Mouse (Mus musculus) thymus, postnatal 10 days (tissue): ENCODE measurements around the gene Gm49361.
"Not testable (repeated sequence)": the region's sequence is repeated elsewhere in the genome, so short reads cannot be mapped to it uniquely, and the experiment has no call there.

Source experiments
- DNase-seq, 2 experiments: peaks; one replicate each; pipeline ENCODE4 v3.0.0; 2021; ENCODE audit warnings: low spot score in 2 of 2

The Gm49361 gene

GRCm38 (mm10) chr14:57746001-57746771 lies at the start of gene Gm49361:
Gm49361 (minus strand) TSS chr14:57746103.
- peak; percentile 58 to 66 for DNase-seq

- DNase-seq, result no peak
Observed at GRCm38 (mm10) chr14:57791171-57791570, 45.3 kb upstream of the Gm49361 start.

- no peak for DNase-seq
Observed at GRCm38 (mm10) chr14:57789759-57790158, 43.9 kb upstream of the Gm49361 start.

DNA sequence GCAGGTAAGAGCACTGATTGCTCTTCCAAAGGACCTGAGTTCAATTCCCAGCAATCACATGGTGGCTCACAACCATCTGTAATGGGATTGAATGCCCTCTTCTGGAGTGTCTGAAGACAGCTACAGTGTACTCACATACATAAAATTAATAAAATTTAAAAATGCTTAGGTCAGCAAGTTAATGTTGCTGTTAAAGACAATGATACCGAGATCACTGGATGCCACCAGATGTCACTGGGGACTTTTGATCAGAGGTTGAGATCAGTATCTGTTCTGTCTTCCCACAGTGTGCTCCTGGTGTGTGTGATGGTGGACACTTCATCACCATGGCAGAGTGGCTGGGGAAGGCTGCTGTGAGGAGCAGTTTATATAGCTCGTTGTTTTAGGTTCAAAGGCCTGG lies 43.4 kb upstream of the Gm49361 start:
- DNase-seq, result no peak

- DNase-seq, result no peak
Observed at GRCm38 (mm10) chr14:57787406-57787805, 41.5 kb upstream of the Gm49361 start.

- no peak for DNase-seq
Observed at GRCm38 (mm10) chr14:57772157-57772815, 26.4 kb upstream of the Gm49361 start.

DNA sequence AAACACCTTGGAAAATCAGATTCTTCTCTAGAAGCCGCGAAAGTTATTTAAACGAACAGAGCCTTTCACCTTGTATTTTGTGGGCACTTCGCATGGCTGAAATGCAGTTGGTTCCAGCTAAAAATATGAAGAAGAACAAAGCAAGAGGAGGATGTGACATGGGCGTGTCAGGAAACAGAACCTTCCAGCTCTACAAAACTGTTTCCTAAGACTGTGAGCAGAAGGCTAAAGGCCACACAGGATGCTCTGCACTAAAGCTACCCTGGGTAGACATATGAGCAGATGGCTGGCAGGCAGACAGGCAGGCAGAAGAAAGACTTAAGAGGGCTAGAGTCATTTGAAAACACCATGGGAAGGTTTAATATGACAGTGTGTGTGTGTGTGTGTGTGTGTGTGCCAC lies 23.2 kb upstream of the Gm49361 start:
- DNase-seq, result no peak

DNA sequence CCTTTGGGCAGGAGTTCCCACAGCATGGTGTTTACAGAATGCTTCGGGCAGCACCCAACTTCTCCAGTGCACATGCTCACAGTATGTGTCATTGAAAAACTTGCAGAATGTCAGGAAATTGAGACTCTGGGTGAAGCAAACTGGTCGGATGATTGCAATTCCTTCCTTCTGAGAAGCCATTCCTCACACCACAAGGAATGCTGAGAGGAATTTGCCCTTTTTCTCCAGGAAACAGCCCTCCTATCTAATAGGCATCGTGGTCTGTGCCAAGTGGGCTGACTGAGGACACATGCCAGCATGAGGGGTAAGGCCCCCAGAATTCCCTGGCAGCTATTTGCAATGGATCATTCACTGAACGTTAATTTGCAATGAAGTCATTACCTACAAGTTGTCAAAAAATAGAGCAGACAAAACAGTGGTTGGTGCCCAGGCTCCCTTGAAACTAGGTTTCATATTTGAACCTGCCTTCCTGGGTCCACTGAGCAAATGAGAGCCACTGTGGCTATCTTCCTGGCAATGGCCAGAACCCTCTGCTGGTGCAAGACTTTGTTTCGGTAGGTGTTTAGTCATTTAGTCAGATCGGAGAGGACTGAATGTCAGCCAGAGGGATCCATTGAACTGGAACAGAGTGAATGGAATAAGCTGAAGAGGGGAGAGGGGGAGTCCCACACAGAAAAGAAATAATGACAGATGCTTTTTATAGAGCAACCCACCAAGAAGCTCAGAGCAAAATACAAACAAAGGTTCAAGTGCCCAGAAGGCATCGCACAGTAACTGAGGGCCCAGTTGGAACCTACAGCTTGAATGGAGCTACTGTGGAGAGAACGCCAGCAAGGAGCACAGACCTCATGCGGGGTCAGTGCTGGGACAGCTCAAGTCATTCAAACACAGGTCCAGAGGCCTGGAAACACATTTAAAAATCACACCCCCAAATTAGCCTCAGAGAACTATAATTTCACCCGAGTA lies 14.8 kb upstream of the Gm49361 start:
- DNase-seq, result no peak

- no peak for DNase-seq
Observed at GRCm38 (mm10) chr14:57758237-57758636, 12.3 kb upstream of the Gm49361 start, which contains the start of gene Lats2. Lats2 (minus strand) TSS chr14:57758388.

DNA sequence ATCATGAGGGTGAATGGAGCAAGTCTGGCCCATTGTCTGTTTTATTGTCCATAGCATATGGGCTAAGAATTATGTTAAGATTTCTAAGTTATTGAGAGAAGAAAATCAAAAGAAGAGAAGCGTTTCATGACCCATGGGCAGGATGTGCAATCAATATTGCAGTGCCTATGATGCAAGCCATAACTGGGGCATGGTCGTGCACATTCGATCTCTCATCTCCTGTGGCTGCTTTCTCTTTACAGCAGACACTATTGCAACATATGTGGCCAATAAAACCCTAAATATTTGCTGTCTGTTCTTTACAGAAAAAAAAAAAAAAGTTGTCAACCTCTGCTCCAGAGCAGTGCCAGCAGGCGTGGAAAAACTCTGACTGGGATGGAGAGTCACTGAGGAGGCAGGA lies 10.2 kb upstream of the Gm49361 start:
- DNase-seq, result no peak

GRCm38 (mm10) chr14:57755661-57756060 lies 9.8 kb upstream of the Gm49361 start:
- no peak for DNase-seq

GRCm38 (mm10) chr14:57753351-57753992 lies 7.6 kb upstream of the Gm49361 start:
- DNase-seq, result no peak

- DNase-seq, result not testable (repeated sequence)
Observed at GRCm38 (mm10) chr14:57751006-57751405, 5.1 kb upstream of the Gm49361 start.

GRCm38 (mm10) chr14:57749501-57749900 lies 3.6 kb upstream of the Gm49361 start:
- no peak for DNase-seq

- DNase-seq, result peak; percentile 13 to 36
Observed at GRCm38 (mm10) chr14:57745291-57745969, 473 bp downstream of the Gm49361 start.

DNA sequence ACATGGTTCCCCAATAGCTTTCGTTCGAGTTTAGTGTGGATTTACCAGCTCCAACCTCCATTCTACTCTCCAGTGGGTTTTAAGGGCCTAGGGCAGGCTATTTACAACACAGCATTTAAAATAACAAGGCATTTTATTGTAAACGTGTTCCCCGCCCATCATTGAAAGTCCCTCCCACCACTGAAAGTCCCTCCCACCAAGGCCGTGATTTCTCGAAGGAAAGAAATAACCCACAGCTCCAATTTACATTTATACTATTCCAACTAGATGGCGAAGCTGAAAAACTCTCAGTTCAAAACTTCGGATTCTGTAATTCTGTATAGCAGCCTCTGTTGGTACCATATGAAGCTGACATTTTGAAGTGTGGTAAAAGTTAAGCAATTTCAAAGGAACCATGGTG lies 1.4 kb downstream of the Gm49361 start:
- DNase-seq, result no peak

DNA sequence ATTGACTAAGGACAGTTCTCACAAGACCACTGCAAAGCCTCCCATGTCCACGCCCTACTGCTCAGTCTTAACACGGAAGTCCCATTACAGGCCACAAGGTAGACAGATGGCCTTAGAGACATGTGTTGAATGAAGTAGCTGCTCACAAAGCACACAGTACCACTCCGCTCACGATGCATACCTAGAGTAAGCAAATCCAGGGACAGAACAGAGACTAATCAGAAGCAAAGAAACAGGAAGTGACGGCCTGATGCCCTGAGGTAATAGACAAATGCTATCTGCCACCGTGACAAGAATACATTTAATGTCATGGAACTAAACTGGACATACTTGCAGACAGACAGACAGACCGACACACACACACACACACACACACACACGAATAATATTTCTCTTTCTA lies 5.3 kb downstream of the Gm49361 start:
- no peak for DNase-seq

GRCm38 (mm10) chr14:57737089-57737488 lies 8.8 kb downstream of the Gm49361 start:
- no peak for DNase-seq

GRCm38 (mm10) chr14:57736141-57736540 lies 9.8 kb downstream of the Gm49361 start:
- DNase-seq, result no peak

DNA sequence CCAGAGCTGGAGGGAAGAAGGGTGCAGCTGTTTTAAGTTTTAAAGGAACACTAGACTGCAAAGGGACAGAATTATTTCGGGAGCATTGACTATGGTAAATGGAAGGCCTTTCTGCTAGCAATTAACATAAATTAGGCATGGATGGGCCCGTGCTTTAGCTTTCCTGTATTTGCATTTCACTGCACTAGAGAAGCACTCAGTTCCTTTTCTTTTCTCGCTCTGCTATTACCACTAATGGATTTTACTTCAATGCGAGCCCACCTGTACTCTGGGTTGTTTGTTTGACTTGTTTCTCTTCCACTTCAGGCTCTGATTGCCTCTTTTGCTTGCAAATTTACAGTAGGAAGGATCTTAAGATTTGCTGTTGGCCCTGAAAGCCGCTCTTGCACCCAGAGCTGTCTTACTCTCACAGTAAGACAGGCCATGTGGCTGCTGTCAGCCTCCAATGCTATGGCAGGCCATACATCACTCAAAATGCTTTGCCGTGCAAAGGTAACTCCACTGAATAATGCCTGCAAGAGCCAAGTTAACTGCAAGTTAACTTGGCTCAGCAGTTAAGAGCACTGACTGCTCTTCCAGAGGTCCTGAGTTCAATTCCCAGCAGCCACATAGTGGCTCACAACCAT lies 13.1 kb downstream of the Gm49361 start:
- no peak for DNase-seq
